Mouse (Mus musculus) intestine, postnatal 0 days (tissue): ENCODE measurements around the gene Bphl. TPM values are rescaled to one million over a fixed set of nuclear protein-coding genes. Genes with fewer than 3 reads are reported as not detected.

Experiments used
- ATAC-seq: fragments of 200-750 bp; cut with Nextera tagmentation; 2 replicates; pipeline ENCODE4 v1.8.0; 2017; ENCODE audit warnings: mild to moderate bottlenecking, moderate TSS enrichment, moderate library complexity
- H3K27ac ChIP-seq: fragments of 300-500 bp; sonication (generic); 2 replicates; pipeline ENCODE4 v1.5.1; 2014; ENCODE audit warnings: mild to moderate bottlenecking, low read depth, low read length, moderate library complexity
- H3K27me3 ChIP-seq: fragments of 300-500 bp; sonication (generic); replicated peaks from 2 replicates; pipeline ENCODE4 v1.6.1; 2014; ENCODE audit warnings: low read length, mixed read lengths; ENCODE audit not compliant: control insufficient read depth, insufficient read depth
- H3K36me3 ChIP-seq: fragments of 300-500 bp; sonication (generic); 2 replicates; pipeline ENCODE4 v1.6.1; 2014; ENCODE audit warnings: mild to moderate bottlenecking, moderate library complexity; ENCODE audit not compliant: control insufficient read depth, insufficient read depth
- H3K4me1 ChIP-seq: fragments of 300-500 bp; sonication (generic); replicated peaks from 2 replicates; pipeline ENCODE4 v1.6.1; 2014; ENCODE audit warnings: antibody characterized with exemption, low read length, mixed read lengths; ENCODE audit not compliant: control insufficient read depth, insufficient read depth
- H3K4me2 ChIP-seq: fragments of 300-500 bp; sonication (generic); replicated peaks from 2 replicates; pipeline ENCODE4 v1.6.1; 2014; ENCODE audit warnings: low read depth, mild to moderate bottlenecking, moderate library complexity
- H3K4me3 ChIP-seq: fragments of 300-500 bp; sonication (generic); 2 replicates; pipeline ENCODE4 v1.5.1; 2014; ENCODE audit warnings: low read depth, low read length
- H3K9ac ChIP-seq: fragments of 300-500 bp; sonication (generic); 2 replicates; pipeline ENCODE4 v1.6.1; 2014; ENCODE audit warnings: mild to moderate bottlenecking, low read depth, low read length
- H3K9me3 ChIP-seq: fragments of 300-500 bp; sonication (generic); 2 replicates; pipeline ENCODE4 v1.6.1; 2016; ENCODE audit warnings: mixed run types; ENCODE audit not compliant: control insufficient read depth
- CTCF ChIP-seq: sonication (generic); IDR thresholded peaks from 2 replicates; pipeline ENCODE4 v1.5.1; 2016; ENCODE audit warnings: low read depth, mild to moderate bottlenecking, control low read depth, antibody characterized with exemption, moderate library complexity
- WGBS: fragments of 180-500 bp; shearing (Covaris S2); extraction: QIAGEN DNeasy Blood & Tissue Kit; methylation state at CpG from one replicate; pipeline ENCODE4 v1.1.7; 2014; 5-methylcytosine and 5-hydroxymethylcytosine counted together
- polyA plus RNA-seq: library from polyadenylated mRNA; unstranded; fragments of >200 nt; fragmentation: Nextera tagmentation; extraction: Ambion mirVana; gene quantifications from 2 replicates; pipeline ENCODE4 v1.2.1, GENCODE M21; 2015

The Bphl gene
- polyA plus RNA-seq, 1 experiment from 2014 or later, result 51.5 TPM

DNA sequence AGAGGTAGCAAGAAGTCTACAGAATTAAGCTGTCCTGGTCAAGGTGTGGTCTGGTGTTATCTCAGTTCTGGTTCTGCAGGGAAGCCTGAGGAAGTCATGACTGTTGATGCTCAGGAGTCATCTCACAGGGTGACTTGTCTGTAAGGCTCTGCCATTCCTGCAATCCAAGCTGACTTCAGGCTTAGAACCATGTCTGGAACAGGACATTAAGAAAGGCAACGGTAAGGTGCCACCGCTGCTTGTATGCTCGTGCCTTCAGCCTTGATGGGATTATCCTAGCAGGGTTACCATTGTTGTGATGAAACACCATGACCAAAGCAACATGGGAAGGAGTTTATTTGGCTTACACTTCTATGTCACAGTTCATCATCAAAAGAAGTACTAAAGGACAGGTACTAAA lies 10.1 kb downstream of the Bphl start:
- Histone ChIP-seq H3K9me3 (no peaks in the 10 kb centered on the region), H3K4me2 (no peak overlapping the region), H3K4me1 (no peaks in the 10 kb centered on the region), H3K27ac (no peak overlapping the region), H3K27me3 (no peaks in the 10 kb centered on the region), H3K9ac (no peak overlapping the region), H3K36me3 (peaks cover 9% of the 10 kb centered on the region), H3K4me3 (no peak overlapping the region)
- WGBS, result 97% methylated on average over 3 of the region's 3 CpGs
- ATAC-seq, result no peak
- TF ChIP-seq CTCF, result no peak

DNA sequence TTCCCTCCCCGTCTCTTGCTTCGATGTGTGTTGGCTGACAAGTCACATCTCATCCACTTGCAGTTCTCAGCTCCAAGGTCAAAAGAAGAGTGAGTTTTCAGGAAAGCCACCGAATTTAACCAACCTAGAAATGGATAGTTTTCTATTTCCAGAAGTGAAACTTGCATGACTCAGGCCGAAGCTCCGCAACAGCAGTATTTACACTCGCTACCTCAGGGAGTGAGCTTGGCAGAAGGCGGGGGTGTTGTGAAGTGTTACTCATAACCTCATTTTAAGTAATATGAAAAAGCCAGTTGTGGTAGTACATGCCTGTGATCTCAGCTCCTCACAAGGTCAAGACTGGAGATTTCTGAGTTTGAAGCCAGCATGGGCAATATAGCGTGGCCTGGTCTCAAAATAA lies 13.1 kb downstream of the Bphl start:
- no peak for TF ChIP-seq CTCF
- H3K4me3 ChIP-seq, result no peak overlapping the region
- H3K36me3 ChIP-seq, result peaks cover 21% of the 10 kb centered on the region
- WGBS, result 93% methylated on average over 8 of the region's 8 CpGs
- H3K9me3 ChIP-seq, result no peaks in the 10 kb centered on the region
- H3K27ac ChIP-seq, result no peak overlapping the region
- ATAC-seq, result no peak
- no peaks in the 10 kb centered on the region for H3K4me1 ChIP-seq
- no peaks in the 10 kb centered on the region for H3K27me3 ChIP-seq
- no peak overlapping the region for H3K9ac ChIP-seq
- no peak overlapping the region for H3K4me2 ChIP-seq

DNA sequence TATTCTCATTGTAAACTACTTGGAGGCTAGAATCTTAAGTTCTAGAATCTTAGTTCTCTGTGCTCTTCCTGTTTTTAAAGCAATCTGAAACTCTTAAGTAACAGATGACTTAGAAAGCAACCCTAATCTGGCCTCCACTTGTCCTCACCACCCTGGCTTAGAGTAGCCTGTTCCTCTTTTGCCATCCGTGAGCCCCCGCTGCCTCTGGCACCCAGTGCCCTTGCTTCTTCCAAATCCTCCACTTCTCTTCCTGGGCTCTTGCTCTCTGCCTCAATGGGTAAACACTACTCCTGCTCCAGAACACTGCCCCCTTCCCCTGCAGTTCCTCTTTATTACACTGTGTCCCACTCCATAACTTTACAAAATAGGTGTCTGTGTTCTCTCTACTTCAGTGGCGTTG lies 14.3 kb downstream of the Bphl start:
- no peak for TF ChIP-seq CTCF
- 93% methylated on average over 3 of the region's 3 CpGs for WGBS

DNA sequence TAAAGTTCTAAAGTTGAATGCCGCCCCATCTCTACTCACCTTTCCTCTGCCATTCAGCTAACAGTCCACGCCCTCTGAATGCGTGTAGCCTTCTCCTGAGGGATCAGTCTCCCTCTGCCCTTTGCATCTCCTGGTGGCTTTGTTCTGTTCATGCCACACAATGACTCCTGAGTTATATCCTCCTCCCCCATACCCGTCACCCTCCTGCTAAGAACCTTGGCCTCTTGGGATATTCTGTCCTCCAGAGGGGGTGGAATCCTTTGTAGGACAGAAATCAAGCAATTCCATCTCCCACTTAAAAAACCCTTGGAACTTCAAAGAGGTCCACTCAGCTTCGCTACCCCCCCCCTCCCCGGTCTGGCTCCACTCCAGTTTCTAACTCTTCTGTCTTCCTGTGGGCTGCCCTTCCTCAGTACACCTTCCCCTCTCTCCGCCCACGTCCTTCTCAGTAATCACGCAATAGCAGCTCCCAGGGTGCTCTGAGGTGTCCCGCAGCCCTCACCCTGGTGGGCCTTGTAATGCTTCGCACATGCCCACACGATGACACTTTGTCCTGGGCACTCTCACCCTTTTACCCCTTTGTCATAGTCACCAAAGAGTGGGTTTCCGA lies 16.4 kb downstream of the Bphl start:
- H3K27ac ChIP-seq, result no peak overlapping the region
- no peak overlapping the region for H3K4me2 ChIP-seq
- TF ChIP-seq CTCF, result no peak
- H3K9me3 ChIP-seq, result no peaks in the 10 kb centered on the region
- no peak overlapping the region for H3K9ac ChIP-seq
- no peaks in the 10 kb centered on the region for H3K4me1 ChIP-seq
- 77% methylated on average over 13 of the region's 13 CpGs for WGBS
- peaks cover 29% of the 10 kb centered on the region for H3K36me3 ChIP-seq
- ATAC-seq, result no peak
- no peaks in the 10 kb centered on the region for H3K27me3 ChIP-seq
- no peak overlapping the region for H3K4me3 ChIP-seq

More for the DNA sequence above, 14.3 kb downstream of the Bphl start:
- H3K4me3 ChIP-seq, result no peak overlapping the region
- no peak overlapping the region for H3K27ac ChIP-seq
- H3K4me1 ChIP-seq, result no peaks in the 10 kb centered on the region
- no peaks in the 10 kb centered on the region for H3K9me3 ChIP-seq
- peaks cover 21% of the 10 kb centered on the region for H3K36me3 ChIP-seq
- ATAC-seq, result no peak
- no peak overlapping the region for H3K4me2 ChIP-seq
- H3K27me3 ChIP-seq, result no peaks in the 10 kb centered on the region
- H3K9ac ChIP-seq, result no peak overlapping the region

DNA sequence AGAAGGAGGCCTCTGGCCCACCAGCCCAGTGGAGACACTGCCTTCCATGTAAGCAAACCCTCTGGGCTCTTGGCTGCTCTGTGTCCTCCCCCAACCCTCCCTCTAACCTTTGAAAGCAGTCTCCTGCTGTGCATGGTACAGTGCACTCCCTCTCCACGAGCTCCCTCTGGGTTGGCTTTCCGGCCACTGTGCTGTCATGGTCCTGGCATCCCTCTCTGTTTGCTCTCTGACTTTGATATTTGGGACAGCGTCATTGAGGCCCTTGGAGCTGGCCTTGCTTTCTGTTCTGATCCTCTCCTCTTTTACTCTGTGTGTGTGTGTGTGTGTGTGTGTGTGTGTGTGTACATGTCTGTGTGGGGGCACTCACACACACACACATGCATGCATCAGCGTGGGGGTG lies 17.0 kb downstream of the Bphl start:
- H3K27ac ChIP-seq, result no peak overlapping the region
- H3K36me3 ChIP-seq, result peaks cover 29% of the 10 kb centered on the region
- no peak overlapping the region for H3K4me3 ChIP-seq
- no peaks in the 10 kb centered on the region for H3K9me3 ChIP-seq
- no peak for ATAC-seq
- H3K9ac ChIP-seq, result no peak overlapping the region
- 75% methylated on average over 4 of the region's 4 CpGs for WGBS
- H3K27me3 ChIP-seq, result no peaks in the 10 kb centered on the region
- no peaks in the 10 kb centered on the region for H3K4me1 ChIP-seq
- no peak for TF ChIP-seq CTCF
- H3K4me2 ChIP-seq, result no peak overlapping the region

DNA sequence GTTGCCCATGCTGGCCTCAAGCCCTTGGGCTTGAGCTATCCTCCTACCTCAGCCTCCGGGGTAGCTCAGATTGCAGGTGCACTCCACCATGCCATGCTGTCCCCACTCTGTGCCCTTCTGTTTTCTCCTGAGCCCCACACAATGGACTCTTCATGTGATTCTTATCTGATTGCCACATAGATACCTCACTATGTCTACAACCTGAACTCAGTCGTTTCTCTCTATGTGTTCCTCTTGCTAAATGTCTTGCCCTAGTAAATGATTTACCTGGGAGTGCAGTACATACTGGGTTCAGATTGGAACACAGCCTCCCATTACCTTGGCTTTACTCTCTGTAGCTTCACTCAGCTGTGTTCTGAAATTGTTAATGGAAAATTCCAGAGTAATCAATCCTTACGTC lies 17.6 kb downstream of the Bphl start:
- peak; percentile 62 for ATAC-seq
- Histone ChIP-seq H3K4me3 (no peak overlapping the region), H3K36me3 (peaks cover 29% of the 10 kb centered on the region), H3K9ac (no peak overlapping the region), H3K4me2 (no peak overlapping the region), H3K27ac (no peak overlapping the region), H3K9me3 (no peaks in the 10 kb centered on the region), H3K4me1 (no peaks in the 10 kb centered on the region), H3K27me3 (no peaks in the 10 kb centered on the region)
- 51% methylated on average over 3 of the region's 3 CpGs for WGBS
- TF ChIP-seq CTCF, result no peak

DNA sequence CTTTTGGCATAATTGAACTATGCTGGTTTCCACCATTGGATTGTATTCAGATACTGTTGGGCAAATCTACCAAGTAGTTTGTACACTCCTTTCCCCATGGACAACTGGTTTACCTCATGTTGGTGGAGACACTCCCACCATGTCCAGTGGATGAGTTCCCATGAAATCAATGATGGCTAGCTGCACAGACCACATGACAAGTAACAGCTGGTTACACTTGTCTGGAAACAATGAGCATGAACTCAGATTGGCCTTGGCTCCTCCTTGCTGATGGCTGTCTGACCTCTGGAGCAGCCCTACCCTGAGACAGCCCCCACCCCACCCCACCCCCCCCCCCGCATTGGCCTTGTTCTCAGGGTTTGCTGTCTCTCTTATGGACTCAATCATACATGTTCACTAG lies 19.9 kb downstream of the Bphl start:
- Histone ChIP-seq H3K36me3 (peaks cover 23% of the 10 kb centered on the region), H3K4me1 (no peaks in the 10 kb centered on the region)
- no peak for TF ChIP-seq CTCF

More for the DNA sequence above, 19.9 kb downstream of the Bphl start:
- Histone ChIP-seq H3K4me3 (no peak overlapping the region), H3K9ac (no peak overlapping the region), H3K27me3 (no peaks in the 10 kb centered on the region), H3K4me2 (no peak overlapping the region), H3K27ac (no peak overlapping the region), H3K9me3 (no peaks in the 10 kb centered on the region)
- no peak for ATAC-seq
- 94% methylated on average over 1 of the region's 1 CpGs for WGBS
